Mouse (Mus musculus) telencephalon, adult 2 months (tissue): ENCODE data around the gene Ak7.

Experiments
- DNase-seq: peaks from one replicate; pipeline ENCODE4 v3.0.0-alpha.2; 2011; ENCODE audit warnings: low read depth, low spot score

Gene Ak7

GRCm38 (mm10) chr12:105787626-105788025 lies 81.8 kb downstream of the Ak7 start:
- DNase-seq, result no peak

GRCm38 (mm10) chr12:105789885-105790284 lies 84.1 kb downstream of the Ak7 start:
- no peak for DNase-seq

GRCm38 (mm10) chr12:105794896-105795295 lies 89.1 kb downstream of the Ak7 start:
- no peak for DNase-seq

- DNase-seq, result no peak
Observed at GRCm38 (mm10) chr12:105798001-105798400, 92.2 kb downstream of the Ak7 start.

- DNase-seq, result no peak
Observed at GRCm38 (mm10) chr12:105805790-105806189, 100.0 kb downstream of the Ak7 start.

- no peak for DNase-seq
Observed at GRCm38 (mm10) chr12:105806205-105806604, 100.4 kb downstream of the Ak7 start.

GRCm38 (mm10) chr12:105807416-105807815 lies 101.6 kb downstream of the Ak7 start:
- DNase-seq, result no peak

GRCm38 (mm10) chr12:105808945-105809344 lies 103.2 kb downstream of the Ak7 start:
- DNase-seq, result no peak

GRCm38 (mm10) chr12:105810608-105811007 lies 104.8 kb downstream of the Ak7 start:
- DNase-seq, result no peak

- no peak for DNase-seq
Observed at GRCm38 (mm10) chr12:105813957-105814356, 108.2 kb downstream of the Ak7 start.

- no peak for DNase-seq
Observed at GRCm38 (mm10) chr12:105823472-105823871, 117.7 kb downstream of the Ak7 start.

- DNase-seq, result no peak
Observed at GRCm38 (mm10) chr12:105824743-105825142, 119.0 kb downstream of the Ak7 start.

- no peak for DNase-seq
Observed at GRCm38 (mm10) chr12:105825266-105825665, 119.5 kb downstream of the Ak7 start.
